Mouse (Mus musculus) retina, postnatal 1 day (tissue): ENCODE data around the gene Copb1.

Experiments
- DNase-seq: peaks from one replicate; pipeline ENCODE4 v3.0.0-alpha.2; 2012

Gene Copb1

DNA sequence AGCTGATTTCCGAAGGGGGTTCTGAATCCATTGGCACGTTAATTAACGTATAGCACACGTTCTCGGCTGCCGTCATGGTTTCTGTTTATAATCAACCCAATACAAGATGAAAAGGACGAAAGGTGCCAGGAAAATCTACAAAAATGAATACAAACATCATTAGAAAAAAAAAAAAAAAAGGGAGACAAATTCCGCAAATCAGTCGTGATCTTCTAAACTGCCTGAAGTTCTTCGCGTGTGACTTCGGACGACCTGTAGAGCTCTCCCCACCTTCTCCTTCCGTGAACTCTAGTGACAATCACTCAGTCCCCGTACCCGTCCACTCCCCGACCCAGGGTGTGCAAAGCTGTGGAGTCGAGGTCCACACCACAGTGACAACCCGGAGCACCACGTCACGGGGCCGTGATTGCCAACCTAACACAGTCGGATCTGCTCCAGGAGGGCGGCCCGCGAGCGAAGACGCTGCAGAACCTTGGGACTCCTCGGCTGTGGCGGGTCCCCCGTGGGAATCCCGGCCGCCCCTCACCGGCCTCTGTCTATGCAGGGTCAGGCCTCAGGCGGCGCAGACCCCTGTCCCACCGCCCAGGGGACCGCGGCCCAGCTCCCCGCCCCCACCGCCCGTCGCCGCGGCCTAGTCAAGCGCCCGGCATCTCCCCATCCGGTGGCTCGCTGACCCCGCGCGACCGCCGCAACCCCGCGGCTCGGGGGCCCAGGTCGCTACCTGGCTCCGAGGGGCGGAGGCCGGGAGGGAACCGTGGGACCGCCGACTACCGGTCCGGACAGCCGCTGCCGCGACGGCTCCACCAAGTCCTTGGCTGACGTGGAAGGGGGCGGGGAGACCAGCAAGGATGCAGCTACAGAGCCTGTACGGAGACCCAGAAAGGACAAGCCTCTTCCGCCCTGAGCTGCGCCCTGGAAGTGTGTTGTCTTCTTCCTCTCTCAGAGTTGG is at the start of gene Copb1:
TSS of gene Copb1 (minus strand) at position 827 of the 949 bp plus-strand sequence.
- peak; percentile 96 for DNase-seq

DNA sequence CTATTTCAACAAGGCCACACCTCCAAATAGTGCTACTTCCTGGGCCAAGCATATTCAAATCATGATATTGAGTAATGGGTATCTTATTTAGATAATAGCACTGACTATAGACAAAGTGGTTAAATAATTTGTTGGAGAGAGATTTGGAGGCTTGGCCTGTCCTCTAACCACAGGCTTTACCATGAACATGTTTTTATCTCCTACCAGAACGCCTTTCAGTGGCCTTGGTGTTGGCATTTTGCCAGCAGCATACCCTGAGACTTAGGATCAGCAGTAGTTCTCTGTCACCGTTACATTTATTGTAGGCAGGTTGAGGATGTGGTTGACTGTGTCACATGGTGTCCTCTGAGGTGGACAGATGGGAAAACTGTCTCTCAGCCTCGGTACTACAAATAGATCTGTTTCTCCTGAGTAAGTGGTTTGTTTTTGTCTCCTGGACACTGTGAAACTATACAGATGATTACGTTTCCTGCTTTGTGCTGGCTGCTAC is 46.8 kb upstream of the Copb1 start:
- DNase-seq = no peak

DNA sequence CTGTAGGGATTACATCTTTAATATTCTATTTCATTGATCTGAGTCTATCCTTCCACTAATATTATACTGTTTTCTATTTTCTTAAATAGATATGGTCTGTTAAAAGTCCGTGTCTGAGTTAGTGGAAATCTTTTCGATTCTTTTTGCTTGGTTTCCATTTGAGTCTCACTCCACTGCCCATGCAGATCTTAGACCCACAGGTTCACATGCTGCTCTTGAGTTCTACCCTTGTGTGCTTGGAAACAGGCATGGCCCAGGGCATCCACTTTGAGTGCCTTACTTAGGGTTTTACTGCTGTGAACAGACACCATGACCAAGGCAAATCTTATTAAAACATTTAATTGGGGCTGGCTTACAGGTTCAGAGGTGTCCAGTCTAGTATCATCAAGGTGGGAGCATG is 46.3 kb upstream of the Copb1 start:
- no peak for DNase-seq

DNA sequence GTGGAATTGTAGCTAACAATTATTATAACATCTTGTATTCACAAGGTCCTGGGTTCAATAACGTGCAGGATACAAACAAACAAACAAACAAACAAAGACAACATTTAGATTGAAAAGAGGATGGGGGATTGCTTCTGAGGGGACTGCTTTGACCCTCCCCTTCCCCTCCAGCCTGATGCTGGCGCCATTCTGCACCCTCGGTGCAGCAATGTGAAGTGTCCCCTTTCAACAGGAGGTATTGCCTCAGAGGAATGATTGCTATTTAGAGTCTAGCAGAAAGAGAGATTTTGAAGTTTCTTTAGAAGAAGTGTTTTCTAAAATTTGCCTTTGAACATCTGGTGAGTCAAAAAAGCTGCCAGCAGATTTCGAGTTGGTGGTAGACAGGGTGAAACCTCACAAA is 44.7 kb upstream of the Copb1 start:
- no peak for DNase-seq

DNA sequence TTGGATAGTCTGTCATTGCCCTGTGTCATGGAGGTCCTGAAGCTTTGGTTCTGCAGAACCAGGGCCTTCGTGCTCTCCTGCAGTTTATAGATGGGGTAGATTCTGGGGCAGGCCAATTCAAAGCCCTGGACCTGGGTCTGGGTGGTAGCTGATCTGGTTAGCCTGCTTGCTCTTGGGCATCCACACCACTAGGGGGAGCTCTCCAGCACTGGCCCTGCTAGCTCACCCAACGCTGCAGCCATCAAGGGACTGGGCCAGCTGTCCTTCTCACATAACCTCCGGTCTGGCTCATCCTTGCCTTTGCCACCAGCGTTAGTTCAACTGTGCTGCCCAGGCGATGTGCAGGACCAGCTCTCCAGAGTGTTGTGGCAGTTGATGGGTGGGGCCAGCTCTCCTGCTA is 40.2 kb upstream of the Copb1 start:
- no peak for DNase-seq

DNA sequence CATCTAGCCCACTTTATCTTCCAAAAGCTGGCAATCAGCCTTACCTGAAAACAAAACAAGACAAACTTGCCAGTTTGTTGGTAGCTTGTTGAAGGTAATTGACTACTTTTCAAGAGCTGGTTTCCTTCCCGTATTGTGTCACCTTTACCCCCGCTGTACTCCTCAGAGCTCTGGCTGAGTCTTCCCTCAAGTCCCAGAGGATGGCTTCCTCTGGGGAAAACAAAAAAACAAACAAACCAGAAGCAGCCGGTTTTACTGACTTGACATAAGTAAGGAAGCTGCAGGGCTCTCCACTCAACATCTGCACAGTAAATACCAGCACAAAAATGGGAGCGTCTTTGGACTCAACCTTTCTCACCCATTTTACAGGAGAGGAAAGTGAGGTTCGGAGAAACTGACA is 39.4 kb upstream of the Copb1 start:
- DNase-seq = no peak

DNA sequence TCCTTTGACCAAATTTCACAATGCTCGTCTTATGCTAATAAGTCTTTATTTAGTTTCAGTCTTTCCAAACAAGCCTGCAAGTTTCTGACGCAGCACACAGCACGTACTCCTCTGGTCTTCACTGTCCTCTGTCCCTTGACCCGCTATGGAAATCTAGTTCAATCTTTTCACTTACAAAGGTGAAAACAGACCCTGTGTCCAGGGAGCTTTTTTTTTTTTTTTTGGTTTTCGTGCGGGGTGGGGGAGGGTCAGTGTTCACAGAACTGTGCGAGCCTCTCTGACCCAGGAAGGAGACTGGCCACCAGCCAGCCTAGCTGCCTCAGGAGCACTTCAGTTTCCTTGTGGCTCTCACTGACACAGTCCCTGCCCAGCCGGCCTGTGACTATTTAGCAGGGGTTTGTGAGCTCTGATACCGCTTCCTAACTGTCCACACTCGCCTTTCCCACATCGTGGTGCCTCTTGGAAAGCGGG is 38.0 kb upstream of the Copb1 start:
- peak; percentile 57 for DNase-seq

DNA sequence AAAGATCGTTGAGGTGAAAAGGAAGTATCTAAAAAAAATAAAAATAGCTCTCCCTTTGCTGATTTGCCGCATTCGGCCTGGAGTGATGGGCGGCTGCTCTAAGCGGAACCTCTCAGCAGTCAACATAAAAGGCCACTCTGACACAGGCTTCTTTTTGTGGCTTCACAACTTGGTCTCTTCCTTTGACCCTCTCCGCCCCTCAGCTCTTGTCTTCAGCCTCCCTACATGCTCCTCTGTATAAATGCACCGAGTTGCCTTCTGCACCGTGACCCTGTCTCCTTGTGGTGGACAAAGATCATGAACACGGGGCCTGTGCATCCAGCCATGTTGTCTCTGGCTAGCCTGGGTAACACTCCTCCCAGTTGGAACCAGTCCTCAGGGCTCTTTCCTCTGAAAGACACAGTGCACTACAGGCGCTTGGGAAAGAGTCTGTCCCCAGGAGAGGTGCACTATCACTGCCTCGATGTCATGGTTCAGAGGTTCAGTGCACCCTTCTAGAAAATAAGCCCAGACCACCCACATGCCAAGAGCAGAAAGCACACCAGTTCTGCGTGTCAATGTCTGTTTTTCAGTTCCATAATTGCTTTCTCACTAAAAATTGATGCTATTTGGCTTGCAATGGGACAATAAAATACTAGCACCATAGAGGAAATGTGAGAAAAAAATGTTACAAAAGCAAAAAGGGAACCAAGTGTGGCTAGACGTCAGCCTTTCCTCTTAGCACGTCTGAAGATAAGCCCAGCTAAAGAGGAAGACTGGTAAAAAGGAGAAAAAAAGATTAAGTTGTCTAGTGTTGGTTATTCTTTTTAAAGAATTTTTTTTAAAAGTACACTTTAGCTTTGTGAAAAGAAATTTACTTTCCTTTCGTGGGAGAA is 37.2 kb upstream of the Copb1 start:
- DNase-seq = peak; percentile 29

DNA sequence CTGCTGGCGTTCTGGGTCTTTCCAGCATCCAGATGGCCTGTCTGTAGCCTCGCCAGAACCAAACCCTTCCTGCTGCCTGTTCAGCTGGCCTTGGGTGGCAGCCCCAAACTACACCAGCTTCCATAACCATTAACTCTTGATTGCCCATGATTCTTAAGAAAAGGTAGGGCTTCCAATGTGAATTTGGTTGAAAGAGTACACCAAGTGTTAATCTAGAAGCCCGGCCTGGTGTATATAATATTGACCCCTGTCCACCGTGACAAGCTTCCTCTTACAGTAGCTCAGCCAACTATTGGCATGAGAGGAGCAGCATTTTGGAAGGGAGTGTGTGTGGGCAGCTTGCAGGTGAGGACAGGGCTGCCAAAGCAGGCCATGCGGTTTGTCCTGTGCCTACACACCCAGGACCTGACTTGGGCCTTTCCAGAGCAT is 35.6 kb upstream of the Copb1 start:
- DNase-seq = no peak

DNA sequence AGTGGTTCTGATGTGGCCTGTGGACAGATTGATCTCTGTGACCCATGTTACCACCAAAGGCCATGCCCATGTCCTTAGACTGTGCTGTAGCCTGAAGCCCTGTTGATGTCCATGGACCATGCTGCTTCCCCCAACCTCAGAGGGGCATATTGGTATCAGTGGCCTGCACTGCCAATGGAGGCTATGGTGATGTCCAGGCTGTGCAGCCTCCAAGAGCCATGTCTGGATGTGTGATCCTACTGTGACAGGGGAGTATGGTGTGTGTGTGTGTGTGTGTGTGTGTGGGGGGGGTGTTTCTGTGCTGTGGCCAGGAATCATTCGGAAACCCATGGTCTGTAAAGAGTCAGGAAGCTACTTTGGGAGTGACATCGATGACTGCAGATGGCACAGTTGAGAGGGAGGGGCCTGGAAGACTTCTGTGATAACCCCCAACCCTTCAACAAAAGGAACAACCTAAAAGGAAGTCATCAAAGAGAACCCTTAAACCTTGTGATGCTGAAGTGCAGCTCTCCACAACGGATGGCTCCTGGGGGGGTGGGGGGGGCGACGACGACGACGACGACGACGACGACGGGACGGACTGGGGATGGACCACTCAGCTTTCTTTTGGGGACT is 29.9 kb upstream of the Copb1 start:
- no peak for DNase-seq

DNA sequence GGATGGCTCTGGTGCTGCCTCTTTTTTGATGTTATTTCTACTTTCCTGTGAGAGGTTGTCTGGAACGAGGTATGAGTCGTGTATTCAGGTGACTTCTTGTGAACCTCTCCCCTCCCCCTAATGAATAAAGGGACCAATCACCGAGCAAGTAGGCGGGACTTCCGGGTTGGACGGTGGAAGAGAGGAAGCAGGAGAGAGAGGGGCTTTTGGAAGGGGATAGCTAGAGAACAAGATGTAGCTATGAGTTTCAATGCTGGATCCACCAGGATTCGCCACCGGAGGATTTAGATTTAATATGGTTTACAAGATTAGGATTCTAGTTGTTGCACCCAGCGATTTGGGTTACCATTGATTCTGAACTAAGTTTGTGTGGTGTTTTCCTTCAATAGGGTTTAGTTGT is 28.5 kb upstream of the Copb1 start:
- no peak for DNase-seq

DNA sequence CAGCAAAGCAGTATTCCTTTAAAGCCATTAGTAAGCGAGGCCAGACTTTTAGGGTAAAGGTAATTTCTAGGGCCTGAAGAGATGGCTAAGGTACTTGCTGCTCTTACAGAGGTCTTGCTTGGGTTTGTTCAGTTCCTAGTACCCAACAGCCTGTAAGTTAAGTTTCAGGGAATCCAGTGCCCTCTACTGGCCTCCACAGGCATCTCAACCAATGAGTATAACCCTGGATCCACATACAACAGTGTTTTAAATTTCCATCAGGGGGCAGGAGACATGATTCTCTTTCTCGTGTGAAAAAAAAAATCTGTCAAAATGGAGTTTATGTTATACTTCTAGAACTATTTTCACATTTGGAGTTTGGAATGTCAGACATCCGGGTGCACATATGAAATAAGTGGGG is 27.2 kb upstream of the Copb1 start:
- peak; percentile 72 for DNase-seq

DNA sequence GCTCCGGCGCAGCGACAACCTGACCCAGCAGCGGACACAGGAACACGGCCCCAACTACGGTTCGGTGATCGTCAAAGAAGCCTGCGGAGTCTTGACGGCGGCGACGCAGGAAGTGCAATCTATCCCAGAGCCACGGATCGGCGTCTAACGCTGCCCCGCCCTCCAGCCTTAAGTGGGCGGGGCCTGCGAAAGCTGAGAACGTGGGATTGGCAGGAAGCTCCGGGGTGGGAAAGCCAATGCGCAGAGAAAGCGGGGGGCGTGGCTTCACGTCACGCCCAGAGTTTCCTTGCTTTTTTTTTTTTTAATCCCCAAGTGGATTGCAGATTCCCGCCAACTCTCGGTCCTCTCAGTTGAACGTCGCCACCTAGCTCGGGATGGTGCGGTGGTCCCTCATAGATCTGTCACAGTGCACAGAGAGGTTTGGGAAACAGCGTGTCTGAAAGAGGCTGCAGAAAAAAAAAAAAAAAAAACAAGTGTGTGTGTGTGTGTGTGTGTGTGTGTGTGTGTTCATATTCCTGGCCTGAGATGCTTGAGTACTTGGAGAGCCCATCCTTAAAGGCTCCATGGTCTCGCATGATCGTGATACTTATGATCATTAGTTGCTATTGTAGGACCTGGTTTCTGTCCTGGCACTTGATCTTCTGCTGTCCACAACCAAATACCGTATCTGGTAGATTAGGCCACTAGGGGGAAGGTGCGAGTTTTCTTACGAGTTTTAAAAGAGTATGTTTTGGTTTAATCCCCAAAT is 21.7 kb upstream of the Copb1 start, which contains the start of gene Psma1:
TSS of gene Psma1 (minus strand) at position 114 of the 748 bp plus-strand sequence.
- peak; percentile 99 for DNase-seq

DNA sequence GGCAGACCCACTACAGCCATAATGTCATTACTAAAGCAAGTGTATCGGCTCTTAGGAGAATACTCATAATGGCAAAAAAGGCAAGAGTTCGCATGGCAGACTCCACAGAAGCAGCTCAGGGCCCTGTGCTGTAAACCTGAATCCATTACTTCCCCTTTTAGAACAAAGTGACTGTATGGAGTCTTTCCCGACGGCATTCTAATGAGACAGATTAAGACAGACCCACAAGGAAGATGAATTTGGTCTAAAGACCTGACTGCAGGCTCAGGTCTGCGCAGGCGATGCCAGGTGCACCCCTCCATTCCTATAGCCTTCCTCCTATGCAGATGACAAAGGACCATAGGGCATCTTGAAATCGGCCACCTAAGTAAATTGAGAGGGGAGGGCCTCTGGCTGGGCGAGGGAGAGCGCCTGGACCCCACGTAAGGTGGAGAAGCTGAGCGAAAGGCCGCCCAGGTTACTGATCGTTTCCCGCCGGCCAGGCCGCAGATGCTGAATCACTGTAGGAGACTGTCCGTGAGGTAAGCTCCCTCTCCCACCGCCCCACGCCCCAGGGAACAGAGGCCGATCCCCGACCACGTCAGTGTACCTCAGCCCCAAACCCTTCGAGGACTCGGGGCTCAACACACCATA is 21.0 kb upstream of the Copb1 start:
- no peak for DNase-seq

DNA sequence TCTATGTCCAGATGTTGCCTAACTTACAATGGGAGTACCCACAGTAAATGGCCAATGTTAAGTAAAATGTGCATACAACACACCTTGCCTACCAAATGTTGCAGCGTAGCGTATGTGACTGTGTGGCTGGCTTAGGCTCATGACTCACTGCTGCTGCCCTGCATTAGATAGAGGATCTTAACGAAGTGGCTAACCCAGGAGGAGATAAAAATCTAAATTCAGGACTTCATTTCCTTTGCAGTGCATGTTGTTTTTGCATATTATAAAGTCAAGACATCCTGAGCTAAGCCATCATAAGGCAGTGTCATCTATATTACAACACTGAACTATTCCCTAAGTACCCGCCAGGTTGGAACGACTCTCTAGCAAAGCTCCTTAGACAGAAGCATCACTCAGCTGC is 13.9 kb upstream of the Copb1 start:
- no peak for DNase-seq

DNA sequence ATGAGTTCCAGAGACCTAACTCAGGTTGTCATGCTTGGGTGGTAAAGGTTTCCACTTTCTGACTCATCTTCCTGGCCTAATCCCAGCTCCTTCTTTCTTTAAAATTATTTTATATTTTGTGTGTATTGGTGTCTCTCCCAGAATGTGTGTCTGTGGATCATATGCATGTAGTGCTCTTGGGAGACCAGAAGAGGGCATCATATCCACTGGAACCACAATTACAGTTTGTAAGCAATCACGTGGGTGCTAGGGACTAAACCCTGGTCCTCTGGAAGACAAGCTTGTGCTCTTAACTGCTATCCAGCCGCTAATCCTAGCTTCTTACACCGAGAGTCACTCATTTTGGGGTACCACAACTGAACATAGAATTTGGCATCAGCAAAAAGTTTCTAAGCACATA is 2.8 kb downstream of the Copb1 start:
- DNase-seq = peak; percentile 3

DNA sequence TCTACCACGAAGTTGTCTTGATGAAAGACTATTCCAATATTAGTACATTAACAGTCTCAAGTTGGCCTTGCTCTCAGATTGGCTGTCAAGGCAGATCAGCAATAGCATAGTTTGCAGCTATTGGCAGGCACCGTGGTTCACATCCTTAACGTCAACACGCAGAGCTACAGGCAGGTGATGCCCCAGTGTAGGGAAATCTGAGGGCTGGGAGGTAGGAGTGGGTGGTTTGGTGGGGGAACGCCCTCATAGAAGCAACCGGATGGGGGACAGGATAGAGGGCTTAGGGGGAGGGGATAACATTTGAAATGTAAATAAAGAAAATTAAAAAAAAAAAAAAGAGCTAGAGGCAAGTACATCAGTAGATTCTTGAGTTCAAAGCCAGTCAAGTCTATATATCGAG is 20.5 kb downstream of the Copb1 start:
- DNase-seq = no peak

DNA sequence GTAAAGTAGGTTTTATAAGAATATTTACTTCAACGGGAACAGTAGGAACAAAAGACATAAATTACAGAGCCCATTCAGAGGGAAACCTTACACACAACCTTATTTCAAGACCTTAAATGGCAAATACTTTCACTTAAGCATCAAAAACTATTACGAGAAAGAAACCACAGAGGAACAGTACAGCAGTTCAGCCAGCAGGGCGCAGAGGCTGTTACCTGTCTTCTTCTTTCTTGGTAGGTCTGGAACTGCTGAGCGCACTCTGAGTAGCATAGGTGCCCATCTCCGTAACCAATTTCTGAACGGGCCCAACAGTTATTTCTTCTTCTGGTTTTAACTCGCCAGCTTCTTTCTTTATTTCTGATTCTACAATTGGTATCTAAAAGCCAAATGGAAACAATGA is 21.5 kb downstream of the Copb1 start:
- no peak for DNase-seq

DNA sequence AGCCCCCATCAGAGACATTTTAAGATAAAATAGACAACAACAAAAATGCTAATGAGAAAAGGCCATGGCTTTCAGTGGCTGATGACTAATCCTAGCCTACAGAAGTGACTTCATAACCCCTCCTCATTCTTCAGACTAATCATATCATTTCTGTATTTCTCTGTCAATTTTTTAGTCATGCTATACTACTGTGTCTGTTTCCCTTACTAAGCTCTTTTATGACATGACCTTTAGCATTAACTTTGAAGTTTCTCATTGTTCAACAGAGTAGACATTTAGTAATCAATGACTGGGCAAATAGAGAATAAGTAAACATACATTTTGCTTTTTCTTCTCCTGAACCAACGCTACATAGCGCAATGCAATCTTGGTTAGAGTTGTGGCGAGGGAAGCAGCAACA is 22.7 kb downstream of the Copb1 start:
- no peak for DNase-seq

DNA sequence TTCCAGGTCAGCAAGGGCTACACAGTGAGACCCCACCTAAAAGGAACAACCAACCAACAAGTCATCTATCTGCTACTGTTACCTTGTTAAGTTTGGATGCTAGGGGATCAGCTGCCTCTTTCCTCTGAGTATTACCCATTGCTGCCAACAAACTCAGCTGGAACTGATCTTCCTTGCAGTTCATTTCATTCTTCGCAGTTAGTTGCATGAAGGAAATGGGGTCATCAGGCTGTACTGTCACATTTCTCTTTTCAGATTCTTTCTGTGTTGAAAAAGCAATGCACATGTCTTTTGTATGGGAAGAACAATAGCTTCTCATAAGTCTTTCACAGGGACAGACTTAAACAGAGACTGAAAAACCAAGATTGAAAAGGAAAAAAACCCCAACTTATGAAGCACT is 28.0 kb downstream of the Copb1 start:
- no peak for DNase-seq

DNA sequence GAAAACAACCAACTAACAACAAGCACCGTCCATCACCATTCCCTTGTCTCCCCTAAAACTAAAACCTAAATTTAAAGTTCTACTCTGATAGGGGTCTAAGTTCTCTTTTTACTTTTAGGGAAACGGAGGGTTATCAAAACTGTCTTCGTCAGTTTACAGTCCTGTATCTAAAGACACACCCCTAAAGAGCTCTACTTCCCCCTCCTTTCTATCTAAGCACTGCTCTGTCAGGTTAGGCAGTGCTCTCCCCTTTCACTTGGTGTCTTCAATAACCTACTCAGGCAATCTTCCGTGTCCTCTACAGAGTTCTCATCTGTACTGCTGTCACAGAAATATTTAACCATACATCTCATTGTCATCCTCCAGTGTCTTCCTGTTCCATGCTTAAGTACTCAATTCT is 34.1 kb downstream of the Copb1 start:
- no peak for DNase-seq

DNA sequence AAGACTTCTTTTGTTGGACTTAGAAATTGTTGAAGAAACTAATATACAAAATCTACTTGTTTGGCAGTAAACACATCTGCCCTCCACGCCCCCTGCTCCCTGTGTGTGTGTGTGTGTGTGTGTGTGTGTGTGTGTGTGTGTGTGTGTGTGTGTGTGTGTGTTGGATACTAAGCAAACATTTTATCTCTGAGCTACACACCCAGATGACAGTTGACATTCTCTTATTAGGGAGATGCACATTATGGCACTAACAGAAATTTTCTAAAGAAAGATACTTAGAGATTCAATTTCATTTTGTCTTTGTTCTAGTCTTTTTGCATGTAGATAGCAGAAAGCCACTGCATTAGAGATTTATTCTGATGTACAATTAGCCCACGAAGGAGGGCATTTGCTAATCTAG is 37.6 kb downstream of the Copb1 start:
- no peak for DNase-seq
